Mouse (Mus musculus) ES-Bruce4 (cell line): ENCODE results near the gene Nrg4. TPM values are rescaled to one million over a fixed set of nuclear protein-coding genes. Genes with fewer than 3 reads are reported as not detected.

Source experiments
- H3K27ac ChIP-seq: 2 replicates; pipeline ENCODE4 v1.5.1; 2012; ENCODE audit warnings: low read length, inconsistent platforms; ENCODE audit not compliant: insufficient read depth
- H3K27me3 ChIP-seq: 2 replicates; pipeline ENCODE4 v1.6.1; 2012; ENCODE audit warnings: mild to moderate bottlenecking, low read length, inconsistent platforms; ENCODE audit not compliant: control insufficient read depth, poor library complexity, insufficient read depth, severe bottlenecking
- H3K36me3 ChIP-seq: 2 replicates; pipeline ENCODE4 v1.6.1; 2012; ENCODE audit warnings: inconsistent platforms, mild to moderate bottlenecking, low read length, moderate library complexity; ENCODE audit not compliant: control insufficient read depth, poor library complexity, insufficient read depth, severe bottlenecking
- H3K4me1 ChIP-seq: one replicate; pipeline ENCODE4 v1.8.1; 2011; ENCODE audit warnings: low read length; ENCODE audit not compliant: control insufficient read depth, insufficient read depth
- H3K4me3 ChIP-seq: 2 replicates; pipeline ENCODE4 v1.5.1; 2011; ENCODE audit warnings: low read depth, mild to moderate bottlenecking, low read length
- H3K9ac ChIP-seq: 2 replicates; pipeline ENCODE4 v1.6.1; 2012; ENCODE audit warnings: low read depth, mild to moderate bottlenecking, inconsistent platforms; ENCODE audit not compliant: poor library complexity, severe bottlenecking
- H3K9me3 ChIP-seq: replicated peaks from 2 replicates; pipeline ENCODE4 v1.6.1; 2012; ENCODE audit warnings: mild to moderate bottlenecking, low read length, inconsistent platforms; ENCODE audit not compliant: control insufficient read depth, poor library complexity, insufficient read depth, severe bottlenecking
- CTCF ChIP-seq: IDR thresholded peaks from one replicate; pipeline ENCODE4 v1.8.1; 2011; ENCODE audit warnings: low read depth, low read length
- EP300 ChIP-seq: IDR thresholded peaks from 2 replicates; pipeline ENCODE4 v1.6.1; 2011; ENCODE audit warnings: low read depth, low read length; ENCODE audit not compliant: insufficient read depth
- POLR2A ChIP-seq: IDR thresholded peaks from one replicate; pipeline ENCODE4 v1.8.1; 2011; ENCODE audit warnings: low read length; ENCODE audit not compliant: insufficient read depth
- polyA plus RNA-seq: library from polyadenylated mRNA; stranded (reverse); fragments of >200 nt; gene quantifications from 2 replicates; pipeline ENCODE4 v1.2.4, GENCODE M21; 2011; ENCODE audit warnings: low read depth; ENCODE audit not compliant: missing spikeins, insufficient read depth, insufficient read length

The Nrg4 gene
- polyA plus RNA-seq, 1 experiment = 2.8 TPM

- Histone ChIP-seq H3K9ac (no peak overlapping the region), H3K9me3 (no peaks in the 10 kb centered on the region), H3K4me1 (no peaks in the 10 kb centered on the region), H3K27ac (no peak overlapping the region), H3K4me3 (no peak overlapping the region), H3K36me3 (no peaks in the 10 kb centered on the region), H3K27me3 (no peaks in the 10 kb centered on the region)
- no peak for TF ChIP-seq EP300
- TF ChIP-seq POLR2A = no peak
- no peak for TF ChIP-seq CTCF
Measured at GRCm38 (mm10) chr9:55271960-55272560, 54.6 kb downstream of the Nrg4 start.

- no peaks in the 10 kb centered on the region for H3K27me3 ChIP-seq
- H3K4me3 ChIP-seq = no peak overlapping the region
- no peak overlapping the region for H3K9ac ChIP-seq
- H3K9me3 ChIP-seq = no peaks in the 10 kb centered on the region
- TF ChIP-seq POLR2A (no peak), CTCF (no peak), EP300 (no peak)
- no peaks in the 10 kb centered on the region for H3K4me1 ChIP-seq
- H3K27ac ChIP-seq = no peak overlapping the region
- H3K36me3 ChIP-seq = no peaks in the 10 kb centered on the region
Measured at GRCm38 (mm10) chr9:55264356-55265302, 62.0 kb downstream of the Nrg4 start.

DNA sequence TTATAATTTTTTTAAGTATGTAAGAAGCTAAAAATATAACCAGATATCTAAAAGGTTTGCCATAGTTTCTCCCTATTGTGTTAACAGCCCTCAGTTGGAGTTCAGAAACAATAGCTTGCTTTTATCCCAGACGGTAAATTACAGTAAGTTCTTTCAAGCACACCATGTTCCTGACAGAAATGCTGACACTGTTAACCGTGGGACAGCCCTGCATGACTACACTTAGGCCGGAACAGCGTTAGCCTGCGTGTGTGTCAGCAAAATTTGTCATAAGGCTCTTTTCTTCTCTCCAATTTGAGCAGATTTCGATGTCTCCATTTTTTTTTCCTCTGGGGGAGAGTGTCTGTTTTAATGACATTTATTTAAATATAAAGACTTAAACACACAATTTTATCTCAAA lies 66.9 kb downstream of the Nrg4 start:
- H3K9ac ChIP-seq = no peak overlapping the region
- no peak overlapping the region for H3K27ac ChIP-seq
- no peaks in the 10 kb centered on the region for H3K4me1 ChIP-seq
- TF ChIP-seq CTCF (no peak), POLR2A (no peak), EP300 (no peak)
- H3K36me3 ChIP-seq = no peaks in the 10 kb centered on the region
- H3K9me3 ChIP-seq = no peaks in the 10 kb centered on the region
- no peak overlapping the region for H3K4me3 ChIP-seq
- H3K27me3 ChIP-seq = no peaks in the 10 kb centered on the region

DNA sequence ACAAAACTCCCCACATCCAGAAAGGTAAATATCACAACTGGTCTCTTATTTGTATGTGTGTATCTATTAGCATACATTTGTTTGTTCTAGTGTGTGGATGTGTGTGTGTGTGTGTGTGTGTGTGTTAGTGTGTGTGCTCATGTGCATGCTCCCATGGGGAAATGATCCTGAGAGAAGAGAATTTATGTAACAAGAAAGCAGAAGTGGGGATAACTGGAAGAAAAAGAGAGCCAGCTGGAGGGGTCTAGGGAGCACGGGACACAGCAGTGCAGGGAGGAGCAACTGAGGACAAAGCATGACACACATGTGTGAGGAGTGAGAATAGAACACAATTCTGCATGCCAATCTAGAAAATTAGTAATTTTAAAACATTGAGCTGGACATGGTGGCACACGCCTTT lies 69.5 kb downstream of the Nrg4 start:
- no peak for TF ChIP-seq EP300
- no peak for TF ChIP-seq POLR2A
- H3K27me3 ChIP-seq = no peaks in the 10 kb centered on the region
- no peaks in the 10 kb centered on the region for H3K4me1 ChIP-seq
- H3K4me3 ChIP-seq = no peak overlapping the region
- no peak overlapping the region for H3K9ac ChIP-seq
- H3K36me3 ChIP-seq = no peaks in the 10 kb centered on the region
- H3K27ac ChIP-seq = no peak overlapping the region
- no peaks in the 10 kb centered on the region for H3K9me3 ChIP-seq

GRCm38 (mm10) chr9:55255604-55256003 lies 71.0 kb downstream of the Nrg4 start:
- Histone ChIP-seq H3K4me1 (no peaks in the 10 kb centered on the region), H3K27ac (no peak overlapping the region), H3K36me3 (no peaks in the 10 kb centered on the region), H3K9me3 (no peaks in the 10 kb centered on the region), H3K27me3 (no peaks in the 10 kb centered on the region), H3K4me3 (no peak overlapping the region), H3K9ac (no peak overlapping the region)
- TF ChIP-seq POLR2A (no peak), CTCF (no peak), EP300 (no peak)

DNA sequence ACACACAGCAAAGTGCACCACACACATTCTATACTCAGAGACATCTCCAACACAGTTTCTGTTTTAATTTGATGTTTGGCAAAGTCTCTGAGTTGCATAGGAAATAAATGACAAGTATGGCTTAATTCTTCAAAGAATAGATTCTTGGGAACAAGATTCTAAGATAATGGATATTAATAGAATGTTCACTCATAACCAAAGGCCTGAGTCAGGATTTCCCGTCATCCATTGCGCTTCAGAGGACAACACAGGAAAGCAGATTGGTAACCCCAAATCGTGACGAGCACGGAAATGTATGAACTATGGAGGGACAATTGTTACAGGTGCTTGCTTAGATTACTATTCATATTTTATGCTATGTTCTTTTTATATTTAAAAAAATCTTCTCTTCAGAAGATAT lies 71.6 kb downstream of the Nrg4 start:
- Histone ChIP-seq H3K4me3 (no peak overlapping the region), H3K9me3 (no peaks in the 10 kb centered on the region), H3K4me1 (no peaks in the 10 kb centered on the region), H3K36me3 (no peaks in the 10 kb centered on the region), H3K27ac (no peak overlapping the region), H3K27me3 (no peaks in the 10 kb centered on the region), H3K9ac (no peak overlapping the region)
- TF ChIP-seq POLR2A (no peak), CTCF (no peak), EP300 (no peak)
